In the genomic region with DNA sequence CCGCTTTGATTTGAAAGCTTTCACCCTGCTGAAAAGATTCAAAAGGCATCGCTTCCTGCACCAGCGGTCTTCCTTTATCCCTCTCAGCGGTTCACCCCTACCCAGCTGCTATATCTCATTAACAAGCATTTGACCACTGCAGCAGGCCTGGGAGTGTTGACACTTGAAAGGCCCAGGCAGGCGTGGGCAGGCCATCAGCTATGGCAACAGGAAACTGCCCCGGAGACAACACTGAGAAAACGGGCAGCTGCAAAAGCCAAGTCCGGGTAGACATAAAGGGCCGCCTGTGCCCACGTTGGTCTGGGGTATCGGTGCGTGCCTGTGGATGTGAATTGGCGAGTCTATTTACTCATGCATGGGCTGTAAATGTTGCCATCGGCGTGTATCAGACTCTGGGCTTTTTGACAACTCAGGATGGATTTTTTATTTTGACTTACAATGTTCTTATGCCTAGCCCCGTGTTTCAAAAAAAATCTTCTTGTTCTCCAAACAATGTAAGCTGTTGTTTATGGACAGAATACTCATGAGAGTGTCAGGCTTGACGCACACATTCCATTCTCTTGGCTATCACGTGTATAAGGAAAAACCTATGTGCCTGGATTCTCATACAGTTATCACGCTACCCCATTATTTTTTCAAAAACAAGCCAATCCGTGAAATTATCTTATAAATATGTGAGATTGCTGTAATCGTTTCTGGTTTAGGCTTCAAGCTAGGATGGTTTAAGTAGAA, we compare ENCODE assay signal across 7 mouse cellular contexts.
DNase-seq lines count a peak whose midpoint lies in the region; ATAC-seq and TF ChIP-seq lines count a peak whose summit lies in the region.

No protein-coding gene starts in this region.

- no peak overlapping the region for H3K27ac ChIP-seq in bone marrow macrophage, adult 2 months (ENCODE audit: insufficient read depth, low read depth, low read length)
- H3K27ac ChIP-seq in forebrain, embryonic 15.5 days (replicated peaks), result peak overlapping the region; percentile 63
- H3K27ac ChIP-seq in hindbrain, embryonic 12.5 days, result peak overlapping the region; percentile 91

- no peaks in the 10 kb centered on the region for H3K9me3 ChIP-seq in forebrain, embryonic 15.5 days
- no peaks in the 10 kb centered on the region for H3K9me3 ChIP-seq in hindbrain, embryonic 12.5 days (replicated peaks)

- peak overlapping the region; percentile 38 for H3K4me3 ChIP-seq in bone marrow macrophage, adult 2 months (ENCODE audit: insufficient read depth, low read length)
- peak overlapping the region; percentile 36 for H3K4me3 ChIP-seq in forebrain, embryonic 15.5 days
- peak overlapping the region; percentile 21 for H3K4me3 ChIP-seq in hindbrain, embryonic 12.5 days

- ATAC-seq in forebrain, embryonic 15.5 days (replicated peaks), result peak; percentile 93
- peak; percentile 98 for ATAC-seq in hindbrain, embryonic 12.5 days (ENCODE audit: low FRiP score)

- TF ChIP-seq POLR2A in bone marrow macrophage, adult 2 months (IDR thresholded peaks at IDR 0.05; ENCODE audit: borderline replicate concordance, low read depth, low read length), result no peak

- H3K4me1 ChIP-seq in bone marrow macrophage, adult 2 months (ENCODE audit: control insufficient read depth, insufficient read depth, low read length), result peaks cover 5% of the 10 kb centered on the region
- peaks cover 12% of the 10 kb centered on the region for H3K4me1 ChIP-seq in forebrain, embryonic 15.5 days
- peaks cover 26% of the 10 kb centered on the region for H3K4me1 ChIP-seq in hindbrain, embryonic 12.5 days

- 6% methylated on average over 21 of the region's 21 CpGs for WGBS in forebrain, embryonic 15.5 days
- WGBS in hindbrain, embryonic 12.5 days, result 6% methylated on average over 21 of the region's 21 CpGs

- H3K9ac ChIP-seq in forebrain, embryonic 15.5 days (replicated peaks), result peak overlapping the region; percentile 41
- peak overlapping the region; percentile 39; the same call in 1 of the 2 replicates for H3K9ac ChIP-seq in hindbrain, embryonic 12.5 days

- no peaks in the 10 kb centered on the region for H3K27me3 ChIP-seq in forebrain, embryonic 15.5 days
- H3K27me3 ChIP-seq in hindbrain, embryonic 12.5 days, result no peaks in the 10 kb centered on the region; the same call in 1 of the 2 replicates

- H3K4me2 ChIP-seq in forebrain, embryonic 15.5 days (replicated peaks), result peak overlapping the region; percentile 49
- H3K4me2 ChIP-seq in hindbrain, embryonic 12.5 days (replicated peaks), result peak overlapping the region; percentile 52

- no peak for TF ChIP-seq CTCF in bone marrow macrophage, adult 2 months (IDR thresholded peaks at IDR 0.05; ENCODE audit: low read depth, low read length)

- peak; percentile 92 for DNase-seq in Muller cell, postnatal 12 days (ENCODE audit: inconsistent ontology term)
- DNase-seq in layer of hippocampus, postnatal 36 days, result peak; percentile 40 to 41
- peak; percentile 61 to 82 for DNase-seq in lung, postnatal 4 days
- DNase-seq in retina, postnatal 1 day, result peak; percentile 96

- no peaks in the 10 kb centered on the region for H3K36me3 ChIP-seq in forebrain, embryonic 15.5 days
- H3K36me3 ChIP-seq in hindbrain, embryonic 12.5 days, result no peaks in the 10 kb centered on the region

Comparison
In these comparisons a context has a peak if more than half of its experiments do, and no peak if none do; other contexts are left out.
1. DNase-seq: peak in every context shown above with its lines; median percentile 96 in retina, postnatal 1 day; 92 in Muller cell, postnatal 12 days; 72 in lung, postnatal 4 days; 40 in layer of hippocampus, postnatal 36 days.